Mouse (Mus musculus) stomach, postnatal 0 days (tissue): ENCODE results near the gene Isoc2a. TPM values are rescaled to one million over a fixed set of nuclear protein-coding genes. Genes with fewer than 3 reads are reported as not detected.
A peak's percentile ranks its signal among the peaks of the same experiment; 100 is the strongest.

Experiments used
- ATAC-seq: fragments of 200-750 bp; cut with Nextera tagmentation; 2 replicates; pipeline ENCODE4 v1.8.0; 2017; ENCODE audit not compliant: low FRiP score, low TSS enrichment
- DNase-seq: peaks from one replicate; pipeline ENCODE4 v3.0.0-alpha.2; 2016; ENCODE audit warnings: low spot score
- H3K27ac ChIP-seq: fragments of 300-500 bp; sonication (generic); replicated peaks from 2 replicates; pipeline ENCODE4 v1.5.1; 2014; ENCODE audit warnings: mild to moderate bottlenecking, control low read depth
- H3K27me3 ChIP-seq: fragments of 300-500 bp; sonication (generic); 2 replicates; pipeline ENCODE4 v1.6.1; 2014; ENCODE audit warnings: low read length; ENCODE audit not compliant: control insufficient read depth, insufficient read depth
- H3K36me3 ChIP-seq: fragments of 300-500 bp; sonication (generic); 2 replicates; pipeline ENCODE4 v1.6.1; 2014; ENCODE audit warnings: low read length, mixed read lengths; ENCODE audit not compliant: control insufficient read depth, insufficient read depth
- H3K4me1 ChIP-seq: fragments of 300-500 bp; sonication (generic); replicated peaks from 2 replicates; pipeline ENCODE4 v1.6.1; 2014; ENCODE audit warnings: antibody characterized with exemption; ENCODE audit not compliant: control insufficient read depth, insufficient read depth
- H3K4me2 ChIP-seq: fragments of 300-500 bp; sonication (generic); replicated peaks from 2 replicates; pipeline ENCODE4 v1.6.1; 2014; ENCODE audit warnings: low read depth, mild to moderate bottlenecking, control low read depth, moderate library complexity
- H3K4me3 ChIP-seq: fragments of 300-500 bp; sonication (generic); 2 replicates; pipeline ENCODE4 v1.5.1; 2014; ENCODE audit warnings: low read depth, low read length, control low read depth
- H3K9ac ChIP-seq: fragments of 300-500 bp; sonication (generic); 2 replicates; pipeline ENCODE4 v1.6.1; 2014; ENCODE audit warnings: mild to moderate bottlenecking, low read length, control low read depth, mixed read lengths
- H3K9me3 ChIP-seq: fragments of 300-500 bp; sonication (generic); 2 replicates; pipeline ENCODE4 v1.6.1; 2016; ENCODE audit warnings: low read length; ENCODE audit not compliant: control insufficient read depth
- CTCF ChIP-seq: IDR thresholded peaks from 2 replicates; pipeline ENCODE4 v1.5.1; 2016; ENCODE audit warnings: antibody characterized with exemption, low read depth, mild to moderate bottlenecking, moderate library complexity
- EP300 ChIP-seq: optimal IDR thresholded peaks from 2 replicates; pipeline ENCODE3; 2016; ENCODE audit warnings: antibody characterized with exemption
- WGBS: fragments of 180-500 bp; shearing (Covaris S2); extraction: QIAGEN DNeasy Blood & Tissue Kit; methylation state at CpG from one replicate; pipeline ENCODE4 v1.1.7; 2014; 5-methylcytosine and 5-hydroxymethylcytosine counted together
- polyA plus RNA-seq: library from polyadenylated mRNA; unstranded; fragments of >200 nt; fragmentation: Nextera tagmentation; extraction: Ambion mirVana; gene quantifications from 2 replicates; pipeline ENCODE4 v1.2.1, GENCODE M21; 2015

Gene Isoc2a
- polyA plus RNA-seq, 1 experiment from 2014 or later: 0.67 TPM

DNA sequence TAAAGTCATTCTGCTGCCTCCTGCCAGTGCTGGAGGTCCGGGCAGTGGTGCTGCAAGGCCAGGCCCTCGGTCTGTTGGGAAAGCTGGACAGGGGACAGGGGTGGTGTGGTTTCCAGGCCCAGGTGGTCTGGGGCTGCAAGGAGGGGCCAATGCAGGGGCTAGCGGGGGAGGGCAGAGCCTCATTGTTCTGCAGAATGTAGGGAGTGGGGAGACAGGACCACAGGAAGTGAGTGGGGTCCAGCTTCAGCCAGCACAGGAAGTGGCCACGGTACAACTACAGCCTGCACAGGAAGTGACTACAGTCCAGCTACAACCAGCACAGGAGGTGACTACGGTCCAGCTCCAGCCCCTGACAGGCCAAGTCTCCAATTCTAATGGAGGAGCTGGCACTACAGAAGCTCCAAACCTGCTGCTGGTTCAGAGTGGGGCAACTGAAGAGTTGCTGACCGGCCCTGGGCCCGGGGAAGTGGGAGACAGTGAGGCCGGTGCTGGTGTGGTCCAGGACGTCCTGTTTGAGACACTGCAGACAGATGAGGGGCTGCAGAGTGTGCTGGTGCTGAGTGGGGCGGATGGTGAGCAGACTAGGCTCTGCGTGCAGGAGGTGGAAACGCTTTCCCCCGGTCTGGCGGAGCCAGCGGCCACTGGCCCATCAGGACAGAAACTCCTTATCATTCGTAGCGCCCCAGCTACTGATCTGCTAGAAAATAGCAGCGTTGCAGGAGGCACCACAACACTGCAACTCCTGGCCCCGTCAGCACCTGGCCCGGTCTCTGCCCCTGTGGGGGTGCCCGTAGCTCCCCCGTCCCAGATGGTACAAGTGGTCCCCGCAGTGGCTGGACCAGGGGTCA lies 44.2 kb downstream of the Isoc2a start:
- Histone ChIP-seq H3K4me3 (no peak overlapping the region), H3K36me3 (peaks cover 15% of the 10 kb centered on the region), H3K27ac (0 out of 2 replicates have a peak overlapping the region, but pooled peaks have one; percentile 18), H3K4me1 (peaks cover 9% of the 10 kb centered on the region), H3K27me3 (no peaks in the 10 kb centered on the region), H3K9ac (no peak overlapping the region), H3K9me3 (no peaks in the 10 kb centered on the region), H3K4me2 (no peak overlapping the region)
- DNase-seq: no peak
- TF ChIP-seq CTCF (no peak), EP300 (no peak)
- no peak for ATAC-seq
- WGBS: 67% methylated on average over 23 of the region's 23 CpGs

DNA sequence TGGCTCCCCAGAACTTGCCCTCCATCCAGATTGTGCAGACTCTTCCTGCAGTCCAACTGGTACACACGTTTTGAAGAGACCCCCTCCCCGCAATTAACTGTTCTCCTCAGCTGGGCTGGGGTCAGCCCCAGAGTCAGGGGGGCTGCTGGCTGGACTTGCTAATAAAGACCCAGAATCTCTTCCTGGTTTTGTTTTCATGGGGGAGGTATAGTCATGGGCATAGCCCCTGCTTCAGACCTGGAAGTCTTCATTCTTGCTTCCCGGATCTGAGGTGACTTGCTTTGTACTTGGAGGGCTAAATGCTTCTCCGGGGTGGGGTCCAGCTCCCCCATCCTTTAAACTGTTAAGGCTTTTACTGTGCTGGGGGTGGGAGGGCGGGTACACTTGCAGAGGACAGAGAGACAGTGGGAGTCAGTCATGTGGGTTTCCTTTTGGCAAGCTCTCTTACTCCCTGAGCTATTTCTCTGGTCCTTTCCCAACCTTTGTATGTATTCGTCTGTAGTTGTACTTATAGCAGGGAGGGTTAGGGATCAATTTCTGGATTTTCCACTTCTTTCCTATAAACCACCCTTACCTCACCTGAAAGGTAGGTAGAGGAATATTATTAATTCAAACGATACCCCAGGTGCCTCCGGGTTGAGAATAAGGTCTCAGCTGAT lies 45.0 kb downstream of the Isoc2a start, which contains the start of gene Nat14:
Gene Nat14, plus strand, starts transcription at position 205 of the 659 bp plus-strand sequence.
- WGBS: 38% methylated on average over 8 of the region's 8 CpGs
- peak within 1 kb of the TSS; percentile 38; the same call in 1 of the 2 replicates for H3K9ac ChIP-seq
- peak within 1 kb of the TSS; percentile 57 for H3K4me2 ChIP-seq
- H3K9me3 ChIP-seq: no peaks in the 10 kb centered on the region
- H3K4me3 ChIP-seq: peak within 1 kb of the TSS; percentile 26
- H3K36me3 ChIP-seq: peaks cover 15% of the 10 kb centered on the region
- ATAC-seq (no peak), DNase-seq (no peak)
- H3K27ac ChIP-seq: 0 out of 2 replicates have a peak within 1 kb of the TSS, but pooled peaks have one; percentile 18
- no peaks in the 10 kb centered on the region for H3K27me3 ChIP-seq
- TF ChIP-seq EP300 (no peak), CTCF (no peak)
- H3K4me1 ChIP-seq: peaks cover 10% of the 10 kb centered on the region

DNA sequence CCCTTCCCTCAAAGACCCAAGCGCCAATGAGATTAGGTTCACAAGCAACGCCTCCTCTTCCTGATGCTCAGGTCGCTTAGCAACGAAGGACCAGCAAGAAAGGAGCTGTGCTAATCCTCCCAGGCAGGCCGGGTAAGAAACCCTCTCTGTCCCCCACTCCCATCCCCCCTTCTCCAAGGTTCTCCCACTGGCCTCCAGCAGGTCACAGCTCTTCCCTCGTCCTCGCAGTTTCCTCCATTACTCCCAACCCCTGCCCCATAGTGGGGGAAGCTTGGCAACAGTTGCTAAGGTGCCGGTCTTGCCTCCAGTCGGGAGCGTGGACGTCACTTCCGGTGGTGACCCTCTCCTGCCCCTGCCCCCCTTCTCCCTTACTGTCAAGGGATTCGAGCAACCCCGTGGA lies 45.6 kb downstream of the Isoc2a start:
- Histone ChIP-seq H3K4me3 (peak overlapping the region; percentile 26), H3K9ac (peak overlapping the region; percentile 38; the same call in 1 of the 2 replicates), H3K27me3 (no peaks in the 10 kb centered on the region), H3K36me3 (peaks cover 15% of the 10 kb centered on the region), H3K9me3 (no peaks in the 10 kb centered on the region), H3K27ac (0 out of 2 replicates have a peak overlapping the region, but pooled peaks have one; percentile 18), H3K4me1 (peaks cover 10% of the 10 kb centered on the region), H3K4me2 (peak overlapping the region; percentile 57)
- peak; percentile 16; the same call in 1 of the 2 replicates for ATAC-seq
- TF ChIP-seq EP300 (no peak), CTCF (no peak)
- WGBS: under 1% methylated on average over 14 of the region's 14 CpGs
- DNase-seq: peak; percentile 70

DNA sequence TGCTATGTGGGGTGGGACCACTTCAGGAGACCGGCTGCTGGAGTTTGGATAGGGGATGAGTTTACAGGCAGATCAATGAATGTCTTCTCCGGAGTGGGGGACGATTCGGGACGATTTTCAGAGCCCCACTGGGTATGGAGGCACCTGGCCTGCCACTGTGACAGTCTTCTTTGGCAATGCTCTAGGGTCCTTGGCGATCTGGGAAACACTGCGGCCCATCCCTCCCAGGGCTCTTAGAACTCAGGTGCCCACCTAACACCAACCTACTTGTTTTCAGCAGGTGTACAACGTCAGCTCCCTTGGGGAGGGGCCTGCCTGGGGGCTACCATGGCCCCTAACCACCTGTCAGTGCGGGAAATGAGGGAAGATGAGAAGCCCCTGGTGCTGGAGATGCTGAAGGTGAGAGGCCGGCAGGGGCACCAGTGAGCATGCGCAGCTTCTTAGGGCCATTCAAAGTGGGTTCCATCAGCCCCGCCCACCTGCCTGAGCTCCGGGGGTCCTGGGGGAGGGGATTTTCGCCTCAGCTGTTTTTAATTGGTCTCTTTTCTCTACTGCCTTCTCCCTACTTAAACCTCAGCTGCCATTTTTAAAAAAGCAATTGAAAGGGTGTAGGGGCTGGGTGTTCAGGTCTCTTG lies 46.1 kb downstream of the Isoc2a start:
- H3K27ac ChIP-seq: peak overlapping the region; percentile 18; the same call in 1 of the 2 replicates
- H3K4me3 ChIP-seq: peak overlapping the region; percentile 26
- H3K36me3 ChIP-seq: peaks cover 15% of the 10 kb centered on the region
- peak overlapping the region; percentile 38; the same call in 1 of the 2 replicates for H3K9ac ChIP-seq
- ATAC-seq (no peak), DNase-seq (peak; percentile 41)
- peak overlapping the region; percentile 57 for H3K4me2 ChIP-seq
- WGBS: 3% methylated on average over 14 of the region's 14 CpGs
- TF ChIP-seq CTCF (peak; percentile 49), EP300 (no peak)
- no peaks in the 10 kb centered on the region for H3K27me3 ChIP-seq
- peaks cover 10% of the 10 kb centered on the region for H3K4me1 ChIP-seq
- H3K9me3 ChIP-seq: no peaks in the 10 kb centered on the region

DNA sequence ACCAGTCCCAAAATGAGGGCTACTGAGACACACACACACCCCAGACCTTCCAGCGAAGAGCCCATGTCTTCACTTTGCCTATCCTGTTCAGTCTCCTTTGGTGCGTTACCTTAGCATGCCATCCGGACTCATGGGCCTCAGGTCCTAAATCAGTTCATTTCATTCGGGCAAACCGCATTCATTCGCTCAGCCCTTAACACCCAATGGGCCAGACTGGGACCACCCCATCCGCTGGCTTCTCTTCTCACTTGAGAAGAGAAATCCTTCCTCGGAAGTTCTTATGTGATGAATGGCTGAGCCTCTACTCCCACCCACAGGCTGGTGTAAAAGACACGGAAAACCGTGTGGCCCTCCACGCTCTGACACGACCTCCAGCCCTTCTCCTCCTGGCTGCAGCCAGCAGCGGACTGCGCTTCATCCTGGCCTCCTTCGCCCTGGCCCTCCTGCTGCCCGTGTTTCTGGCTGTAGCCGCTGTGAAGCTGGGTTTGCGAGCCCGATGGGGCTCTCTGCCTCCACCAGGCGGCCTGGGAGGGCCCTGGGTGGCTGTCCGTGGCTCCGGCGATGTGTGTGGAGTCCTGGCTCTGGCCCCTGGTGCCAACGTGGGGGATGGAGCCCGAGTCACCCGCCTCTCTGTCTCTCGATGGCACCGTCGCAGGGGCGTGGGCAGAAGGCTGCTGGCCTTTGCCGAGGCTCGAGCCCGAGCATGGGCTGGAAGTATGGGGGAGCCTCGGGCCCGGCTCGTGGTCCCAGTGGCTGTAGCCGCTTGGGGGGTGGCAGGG lies 46.8 kb downstream of the Isoc2a start:
- Histone ChIP-seq H3K9me3 (no peaks in the 10 kb centered on the region), H3K4me1 (peaks cover 10% of the 10 kb centered on the region), H3K36me3 (peaks cover 13% of the 10 kb centered on the region), H3K27me3 (no peaks in the 10 kb centered on the region), H3K4me2 (peak overlapping the region; percentile 57), H3K4me3 (0 out of 2 replicates have a peak overlapping the region, but pooled peaks have one; percentile 6), H3K9ac (peak overlapping the region; percentile 38), H3K27ac (peak overlapping the region; percentile 88)
- TF ChIP-seq EP300: no peak
- TF ChIP-seq CTCF: peak; percentile 68
- ATAC-seq (peak; percentile 28; the same call in 1 of the 2 replicates), DNase-seq (peak; percentile 69)
- 8% methylated on average over 37 of the region's 37 CpGs for WGBS
